Mouse (Mus musculus) mature B cell (primary cell): ENCODE measurements at regions not wholly inside any gene's neighbourhood (a gene's known extent, or its start where the extent isn't known, plus 50 kb on each side); places are given as distances from the start of the nearest gene placed in this dataset.

Source experiments
- in situ Hi-C: fragments of 300-500 bp; cut with MboI; formaldehyde crosslinking; loops from 2 replicates; pipeline ENCODE4 v1.14.3; 2019

DNA sequence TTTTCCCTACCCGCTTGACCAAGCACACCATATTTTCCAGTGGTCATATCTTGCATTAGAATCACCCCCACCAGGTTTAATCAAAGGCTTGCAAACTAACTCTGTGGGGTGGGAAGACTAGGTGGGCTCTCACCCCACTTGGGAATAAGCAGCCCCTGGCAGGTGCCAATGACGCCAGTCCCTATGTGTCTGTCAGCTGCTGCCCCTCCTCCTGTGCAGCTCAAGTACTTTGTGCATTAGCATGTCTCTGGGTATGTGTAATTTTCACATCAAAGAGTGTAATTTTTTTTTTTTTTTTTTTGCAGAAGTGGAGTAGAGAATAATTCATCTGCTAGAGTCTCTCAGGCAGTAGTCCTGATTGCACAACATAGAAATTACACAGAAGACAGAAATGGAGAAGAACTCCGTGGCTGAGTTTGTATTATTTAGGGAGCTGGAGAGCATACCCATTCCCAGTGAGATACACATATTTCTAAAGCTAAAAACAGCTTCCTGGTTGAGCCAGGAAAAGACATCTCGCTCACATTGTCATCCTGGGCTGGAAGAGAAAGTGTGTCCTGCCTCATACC lies 186.6 kb downstream of the Rybp start:
- in situ Hi-C loops = no loop called here

DNA sequence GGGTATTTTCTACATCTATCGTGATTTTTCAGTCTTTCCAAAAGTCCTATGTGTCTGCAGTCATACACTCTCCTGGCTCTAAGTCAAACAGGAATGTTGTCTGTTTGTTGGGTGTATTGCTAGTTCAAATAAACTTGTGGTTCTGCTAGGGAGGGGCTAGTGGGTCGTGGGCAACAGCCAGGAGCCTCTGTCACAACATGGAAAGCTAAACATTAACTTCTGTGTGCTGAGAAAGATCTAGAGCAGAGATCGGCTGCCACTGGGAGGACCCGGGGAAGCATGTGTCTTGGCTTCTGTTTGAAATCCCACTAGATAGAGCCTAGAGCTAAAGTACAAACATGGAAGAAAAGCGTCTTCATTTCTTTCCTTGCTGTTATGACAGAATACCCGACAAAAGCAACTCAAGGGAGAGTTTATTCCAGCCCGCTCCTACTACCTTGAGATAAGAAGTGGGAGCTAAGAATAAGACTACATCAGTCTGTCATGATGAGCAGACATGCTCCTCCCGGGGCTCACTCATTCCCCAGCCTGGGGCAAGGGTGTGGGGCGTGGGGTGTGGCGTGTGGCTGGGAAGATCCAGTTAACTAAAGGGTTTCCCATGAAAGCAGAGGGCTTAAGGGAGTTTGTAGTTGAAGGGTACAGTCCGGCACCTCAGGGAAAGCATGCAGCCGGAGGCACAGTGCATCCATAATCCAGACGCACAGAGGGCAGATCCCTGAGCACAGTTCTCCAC lies 190.7 kb downstream of the Rybp start:
- in situ Hi-C loops = no loop called here

DNA sequence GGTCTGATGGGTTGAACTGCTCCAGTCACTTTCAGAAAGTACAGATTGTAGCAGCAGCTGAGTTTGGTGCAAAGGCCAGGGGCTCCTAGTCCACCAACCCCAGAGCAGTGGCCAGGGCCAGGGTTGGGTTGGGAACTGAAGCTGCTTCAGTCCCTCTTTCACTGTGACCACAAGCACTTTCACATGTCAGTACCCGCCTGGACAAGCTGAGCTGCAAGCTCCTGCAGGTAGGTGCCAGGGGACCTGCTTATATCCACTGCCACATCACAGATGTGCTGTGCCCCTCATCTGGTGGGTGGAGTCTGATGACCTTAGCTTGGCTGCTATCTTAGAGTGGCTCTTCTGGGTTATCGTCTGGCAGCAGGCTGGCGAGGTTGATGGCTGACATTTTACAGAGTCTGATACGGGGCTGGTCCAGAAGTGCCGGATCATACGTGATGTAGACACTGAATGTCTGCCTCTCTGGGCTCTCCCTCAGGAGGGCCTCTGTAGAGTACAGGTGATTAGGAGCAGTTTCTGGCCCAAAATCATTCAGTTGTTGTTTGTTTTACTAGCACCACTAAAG lies 192.6 kb downstream of the Rybp start:
- in situ Hi-C loops = no loop called here

DNA sequence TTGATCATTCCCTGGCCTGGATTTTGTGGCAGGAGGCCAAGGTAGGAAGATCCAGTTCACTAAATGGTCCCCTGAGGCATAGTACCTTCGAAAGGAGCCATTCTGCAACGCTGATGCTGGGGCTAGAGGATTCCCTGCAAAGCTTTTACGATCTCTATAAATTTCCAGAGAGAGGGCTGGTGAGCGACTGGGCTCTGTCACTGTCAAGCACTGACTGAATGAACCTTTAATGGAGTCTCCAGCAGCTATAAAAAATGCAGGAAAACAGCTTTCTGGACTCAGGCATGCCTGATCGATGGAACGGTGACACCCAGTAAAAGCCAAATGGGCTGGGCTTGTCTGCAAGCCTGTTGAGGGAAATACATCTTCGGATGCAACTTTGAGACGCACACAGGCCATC lies 194.4 kb downstream of the Rybp start:
- in situ Hi-C loops = no loop called here

DNA sequence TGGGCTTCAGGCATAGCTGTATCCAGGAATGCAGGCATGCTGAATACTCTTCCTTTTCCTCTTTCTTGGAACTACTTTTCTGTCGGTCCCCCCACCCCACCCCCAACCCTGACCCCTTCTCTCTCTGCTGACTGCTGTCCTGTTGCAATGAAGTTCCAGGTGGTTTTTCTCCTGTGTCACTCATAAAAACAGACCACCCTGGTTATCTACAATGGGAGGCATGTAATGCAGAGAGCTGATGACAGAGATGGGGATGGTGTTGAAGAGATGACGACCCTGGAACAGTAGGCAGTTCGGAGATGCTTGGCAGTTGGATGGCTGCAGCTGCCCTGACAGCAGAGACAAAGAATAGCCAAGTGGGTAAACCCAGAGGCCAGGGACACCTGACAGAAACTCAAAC lies 195.5 kb downstream of the Rybp start:
- in situ Hi-C loops = no loop called here

DNA sequence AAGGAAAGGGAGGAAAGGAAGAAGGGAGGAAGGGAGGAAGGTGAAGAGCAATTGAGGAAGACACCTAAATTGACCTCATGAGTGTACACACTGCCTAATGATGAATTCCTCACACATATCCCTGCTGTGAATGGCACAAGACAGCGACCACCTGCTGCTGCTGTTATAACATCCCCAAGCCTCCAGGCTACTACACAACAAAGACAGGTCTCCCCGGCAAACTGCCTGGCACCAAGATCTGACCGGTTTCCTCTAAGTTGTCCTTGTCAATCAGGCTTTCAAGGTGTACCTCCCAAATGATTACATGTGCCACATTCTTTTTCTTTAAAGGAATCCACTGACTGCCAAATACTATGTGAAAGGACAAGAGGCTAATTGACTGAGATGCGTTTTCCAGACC lies 198.7 kb downstream of the Rybp start:
- in situ Hi-C loops = no loop called here

DNA sequence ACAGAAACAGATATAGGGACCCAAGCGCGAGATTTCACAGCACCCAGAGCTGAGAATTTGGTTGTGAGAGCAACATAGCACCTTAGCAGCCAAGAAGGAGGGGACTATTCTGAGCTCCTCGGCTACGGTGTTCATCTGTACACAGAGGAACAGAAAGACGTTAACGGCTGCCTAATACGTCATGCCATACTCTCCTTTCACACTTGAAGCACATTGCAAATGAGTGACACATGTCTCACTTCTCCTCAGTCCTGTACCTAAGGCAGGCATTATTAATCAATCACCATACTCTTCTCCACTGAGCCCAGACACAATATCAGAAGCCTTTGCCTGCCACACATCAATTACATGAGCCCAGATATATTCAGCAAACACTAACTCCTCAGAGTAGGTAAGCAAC lies 200.5 kb downstream of the Rybp start:
- in situ Hi-C loops = no loop called here

DNA sequence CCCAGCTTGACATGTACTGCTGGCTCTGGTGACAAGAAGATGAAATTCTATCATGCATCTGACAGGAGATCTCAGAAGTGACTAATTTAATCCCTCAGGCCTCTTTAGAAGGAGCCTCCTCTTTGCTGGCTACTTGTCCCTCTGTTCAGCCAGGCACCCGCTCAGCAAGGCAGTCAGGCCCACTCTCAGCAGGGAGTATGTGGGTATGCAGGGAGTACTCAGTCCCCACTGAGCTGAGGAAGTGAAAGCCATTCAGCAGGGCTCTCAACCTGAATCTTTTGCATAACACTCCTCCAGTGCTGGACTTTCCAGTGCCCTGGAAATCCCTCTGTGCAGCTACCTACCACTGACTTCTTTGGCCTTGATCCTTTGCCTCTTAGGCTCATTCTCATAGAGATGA lies 201.3 kb downstream of the Rybp start:
- in situ Hi-C loops = no loop called here

DNA sequence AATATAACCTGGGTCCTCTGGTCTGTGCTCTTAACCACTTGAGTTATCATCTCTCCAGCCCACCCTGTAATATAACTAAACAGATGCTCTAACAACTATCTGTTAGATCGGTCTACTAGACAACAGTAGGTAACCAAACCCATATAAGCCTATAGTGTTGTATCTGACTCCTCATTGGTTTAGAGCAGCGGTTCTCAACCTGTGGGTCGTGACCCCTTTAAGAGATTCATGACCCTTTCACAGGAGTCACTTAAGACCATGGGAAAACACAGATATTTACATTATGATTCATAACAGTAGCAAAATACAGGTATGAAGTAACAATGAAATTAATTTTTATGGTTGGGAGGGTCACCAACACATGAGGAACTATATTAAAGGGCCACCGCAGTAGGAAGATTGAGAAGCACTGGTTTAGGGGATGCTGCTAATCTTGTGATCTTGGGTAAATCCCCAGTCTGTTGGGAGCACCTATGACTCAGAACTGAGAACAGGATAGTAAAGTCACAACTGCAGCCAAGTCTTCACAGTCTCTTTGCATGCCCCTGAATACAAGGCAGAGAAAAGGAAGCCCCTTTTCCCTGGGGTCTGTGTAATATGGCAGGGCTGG lies 203.3 kb downstream of the Rybp start:
- in situ Hi-C loops = no loop called here

DNA sequence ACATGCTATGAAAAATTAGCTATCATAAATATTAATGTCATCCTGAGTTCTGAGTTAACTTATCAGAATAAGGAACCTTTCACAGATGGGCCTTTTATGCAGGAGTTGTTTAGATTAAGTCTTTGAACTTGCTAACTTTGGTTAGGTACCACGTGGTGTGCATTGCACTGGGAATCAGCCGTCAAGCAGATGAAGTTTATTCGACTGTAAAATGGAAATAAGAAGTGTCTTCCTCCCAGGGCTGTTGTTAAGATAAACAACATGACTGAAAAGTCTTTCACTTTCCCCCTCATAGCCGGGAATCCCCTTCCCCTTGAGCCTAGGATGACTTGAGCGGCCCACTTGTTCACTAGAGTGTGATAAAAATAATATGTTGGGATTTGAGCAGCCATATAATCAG lies 204.2 kb downstream of the Rybp start:
- in situ Hi-C loops = no loop called here

DNA sequence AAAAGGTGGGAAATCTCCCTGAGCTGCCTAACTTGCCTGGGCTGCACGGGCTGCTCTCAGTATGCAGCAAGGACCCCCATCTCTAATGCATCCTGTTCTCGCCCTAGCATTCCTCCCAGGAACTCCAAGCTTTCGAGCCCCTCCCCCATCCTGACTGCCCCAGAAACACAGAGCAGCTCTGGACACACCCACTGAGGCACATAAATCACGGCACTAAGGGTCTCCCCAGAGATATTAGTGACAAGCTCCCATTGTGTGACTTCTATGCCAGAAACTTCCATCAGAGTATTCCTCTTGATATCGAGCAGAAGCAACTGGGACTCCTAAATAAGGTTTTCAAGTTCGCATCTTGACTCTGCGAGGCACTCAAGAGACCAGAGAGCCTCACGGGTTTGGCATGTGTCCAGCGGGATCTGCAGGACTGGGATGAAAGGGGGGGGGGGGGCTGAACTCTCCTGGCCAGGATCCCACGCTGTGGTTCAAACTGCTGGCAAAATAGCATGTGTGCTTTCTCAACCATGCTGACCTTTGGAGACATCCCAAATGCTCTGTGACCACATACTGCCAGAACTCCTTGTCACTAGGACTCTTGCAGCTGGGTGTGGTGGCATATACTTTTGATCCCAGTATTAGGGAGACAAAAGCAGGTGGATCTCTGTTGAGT lies 212.5 kb downstream of the Rybp start:
- in situ Hi-C loops = no loop called here

DNA sequence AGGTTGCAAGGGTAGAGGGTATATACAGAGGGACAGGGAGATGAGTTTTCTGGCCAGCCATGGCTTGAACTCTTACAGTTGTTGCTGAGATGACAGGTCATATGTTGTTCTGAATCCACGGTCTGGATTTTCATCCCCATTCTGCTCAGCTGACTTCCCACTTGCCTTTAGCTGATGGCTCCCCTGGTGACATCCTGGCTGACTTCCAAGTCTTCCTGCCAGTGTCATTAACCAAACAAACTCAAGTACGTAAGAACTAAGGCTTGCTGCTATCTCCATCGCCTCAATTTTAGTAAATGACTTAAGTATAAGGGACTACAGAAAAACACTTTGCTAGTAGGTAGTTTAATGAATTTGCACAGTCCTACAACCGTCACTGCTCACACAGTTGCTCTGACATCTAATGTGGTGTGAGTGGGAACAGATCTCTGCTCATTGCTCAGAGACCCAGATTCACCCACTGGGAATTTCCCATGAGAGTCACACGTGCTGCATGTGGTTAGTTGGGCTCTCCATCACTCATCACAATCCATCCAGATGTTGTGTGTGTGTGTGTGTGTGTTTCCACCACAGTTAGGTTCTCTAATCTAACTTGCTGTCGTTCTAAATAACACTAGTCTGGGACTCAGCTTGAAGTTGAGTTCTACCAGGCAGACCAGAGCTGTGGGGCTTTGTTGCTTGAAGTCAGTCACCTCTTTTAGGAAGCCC lies 214.9 kb downstream of the Rybp start:
- in situ Hi-C loops = no loop called here

DNA sequence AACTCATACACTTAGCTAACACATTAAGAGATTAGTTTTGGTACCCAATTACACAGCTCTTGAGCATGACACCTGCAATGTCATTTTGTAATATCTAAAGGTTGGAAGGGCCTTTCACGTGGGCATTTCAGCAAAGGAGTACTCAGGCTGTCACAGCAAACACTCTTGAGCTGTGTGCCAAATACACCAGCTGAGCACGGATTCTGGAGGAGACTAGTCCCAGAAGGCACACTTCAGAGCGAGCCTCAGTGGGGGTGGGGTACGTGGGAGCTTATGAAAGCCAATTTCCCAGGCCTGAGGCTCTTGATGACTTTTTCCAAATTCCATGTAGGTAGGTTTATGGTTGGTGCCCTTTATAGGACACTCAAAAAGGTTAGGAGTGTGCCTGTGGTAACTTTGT lies 218.1 kb downstream of the Rybp start:
- in situ Hi-C loops = no loop called here

DNA sequence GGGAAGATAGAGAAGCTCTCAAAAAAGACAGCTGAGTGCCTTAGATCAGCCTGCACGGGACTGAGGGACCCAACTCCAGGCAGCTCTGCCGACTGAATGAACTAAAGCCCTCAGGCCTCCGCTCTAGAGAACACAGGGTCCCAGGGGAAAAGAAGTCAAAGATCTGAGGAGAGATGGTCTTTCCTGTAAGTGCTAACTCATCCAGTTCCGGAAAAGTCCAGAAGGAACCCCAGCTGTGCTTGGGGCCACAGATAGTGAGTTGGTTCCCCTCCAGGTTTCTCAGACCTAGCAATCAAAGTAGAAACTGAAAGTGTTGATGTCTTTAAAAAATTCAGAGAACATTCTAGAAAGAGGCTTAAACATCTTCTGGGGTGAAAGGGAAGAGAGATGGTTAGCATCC lies 220.0 kb downstream of the Rybp start:
- in situ Hi-C loops = no loop called here

DNA sequence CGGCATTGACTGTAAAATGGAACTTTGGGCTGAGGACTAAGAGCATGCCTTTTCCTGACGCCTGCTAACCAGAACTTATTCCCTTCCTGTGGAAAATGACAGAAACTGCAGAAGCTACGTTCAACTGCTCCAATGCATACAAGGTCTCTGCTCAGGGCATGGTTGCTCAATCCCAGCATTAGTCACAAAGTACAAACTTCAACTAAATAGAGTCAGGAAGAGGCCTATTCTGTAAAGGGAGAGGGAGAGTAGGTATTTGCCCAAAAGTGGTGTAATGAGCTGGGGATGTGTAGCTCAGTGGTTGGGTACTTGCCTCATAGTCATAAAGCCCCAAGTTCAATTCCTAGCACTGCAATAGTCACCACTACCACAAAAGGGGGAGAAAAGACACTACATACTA lies 221.7 kb downstream of the Rybp start:
- in situ Hi-C loops = no loop called here

DNA sequence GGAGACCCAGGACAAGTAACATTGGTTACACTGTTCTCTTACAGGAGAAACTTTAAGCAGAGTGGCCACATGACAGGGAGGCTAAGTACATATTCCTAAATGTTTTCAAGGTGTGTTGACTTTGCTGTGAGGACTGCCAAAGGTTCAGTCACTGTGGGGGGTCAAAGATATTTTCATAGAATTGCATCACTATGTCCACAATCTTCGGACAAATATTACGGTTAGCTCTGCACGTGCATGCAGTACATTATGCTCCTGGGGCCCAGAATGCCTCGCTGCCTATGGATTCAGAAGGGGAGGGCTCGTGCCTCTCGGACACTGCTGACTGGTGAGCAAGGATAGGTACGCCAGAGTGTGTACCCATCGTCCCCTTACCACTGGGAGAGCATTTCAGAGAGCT lies 224.3 kb downstream of the Rybp start:
- in situ Hi-C loops = no loop called here

DNA sequence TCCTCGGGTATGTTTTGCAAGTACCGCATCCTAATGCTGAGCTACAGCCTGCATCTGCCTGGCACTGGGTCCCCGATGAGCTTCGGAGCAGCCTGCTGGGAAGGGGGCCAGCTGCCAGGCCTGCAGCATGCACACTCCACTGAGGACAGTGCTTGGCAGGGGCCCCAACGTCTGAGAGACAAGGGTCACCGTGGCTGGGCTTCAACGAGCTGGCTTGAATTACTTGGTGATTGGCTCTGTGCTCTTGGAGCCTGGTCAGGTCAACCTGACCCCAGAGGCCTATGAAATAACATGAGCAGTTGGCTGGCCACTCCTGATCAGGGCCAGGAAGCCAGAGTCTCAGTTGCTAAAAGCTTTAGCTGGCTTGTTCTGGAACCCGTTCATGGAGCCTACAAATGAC lies 227.5 kb downstream of the Rybp start:
- in situ Hi-C loops = no loop called here

DNA sequence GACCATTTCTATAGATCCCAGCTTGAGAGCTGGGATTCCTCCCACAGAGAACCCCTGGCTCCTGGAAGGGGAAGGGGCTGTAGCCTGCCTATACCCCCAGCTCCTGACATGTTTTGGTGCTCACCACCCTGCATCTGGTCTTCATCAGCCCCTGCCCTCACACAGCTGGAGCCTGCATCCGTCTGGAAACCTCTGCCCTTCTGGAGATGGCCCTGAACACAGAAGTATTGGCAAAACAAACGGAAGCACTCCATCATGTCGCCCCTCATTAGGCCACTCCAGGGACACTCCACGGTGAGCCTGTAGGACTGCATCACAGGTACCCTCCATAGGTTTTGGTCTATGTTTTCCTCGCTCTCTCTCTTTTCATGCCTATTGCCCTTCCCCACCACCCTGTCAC lies 231.3 kb downstream of the Rybp start:
- in situ Hi-C loops = no loop called here

DNA sequence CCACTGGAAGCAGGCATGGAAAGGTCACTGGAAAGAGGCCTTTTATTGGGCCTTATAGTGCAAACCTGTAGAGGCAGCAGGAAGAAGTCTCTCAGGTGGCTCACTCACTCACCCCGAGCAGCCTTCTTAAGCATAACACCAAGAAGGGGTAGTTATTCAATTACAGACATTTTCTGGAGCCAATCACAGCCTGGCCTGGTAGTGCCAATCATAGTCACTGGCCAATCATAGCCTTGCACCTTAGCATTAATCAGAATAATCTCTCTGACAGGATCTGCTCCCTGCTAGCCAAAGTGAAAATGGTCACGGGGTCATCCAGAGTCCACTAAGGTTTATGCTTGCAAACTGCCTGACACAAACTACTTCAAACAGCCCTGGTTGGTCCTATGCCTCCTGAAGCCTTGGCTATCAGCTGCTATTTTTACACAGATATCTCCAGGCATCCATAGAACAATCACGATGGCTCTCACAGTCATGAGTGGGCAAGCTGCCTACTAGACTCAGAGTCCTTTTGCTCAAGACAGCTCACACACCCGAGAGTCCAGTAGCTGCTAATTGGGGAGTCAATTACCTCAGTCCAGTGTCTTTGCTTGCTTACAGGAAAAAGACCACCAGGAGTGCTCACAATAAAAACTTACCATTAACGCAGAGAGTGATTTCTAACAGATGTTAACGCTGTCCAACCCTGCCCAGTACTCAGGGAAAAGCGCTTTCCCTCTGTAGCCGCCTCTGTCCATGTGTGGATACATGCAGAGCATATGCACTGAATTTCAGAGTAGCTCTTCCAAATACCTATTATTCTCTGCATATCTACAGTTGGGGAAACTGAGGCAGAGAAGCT lies 234.1 kb downstream of the Rybp start:
- in situ Hi-C loops = no loop called here

DNA sequence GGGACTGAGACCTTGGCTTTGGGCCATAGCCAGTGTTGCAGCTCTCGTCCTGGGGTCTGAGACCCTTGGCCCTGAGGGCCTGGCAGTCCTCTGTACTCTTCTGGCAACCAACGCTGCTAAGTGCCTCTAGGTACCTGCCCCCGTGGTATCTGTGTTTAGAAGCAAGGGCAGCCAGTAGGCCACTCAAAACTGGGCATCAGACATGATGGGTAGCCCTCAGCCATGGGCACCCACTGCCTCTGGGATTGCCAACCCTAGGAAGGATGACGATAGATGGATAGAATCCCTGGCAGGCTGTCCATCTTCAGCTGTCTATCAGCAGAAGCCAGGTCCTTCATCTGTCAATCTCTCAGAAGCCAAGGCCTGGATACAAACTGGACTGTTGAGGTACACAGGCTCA lies 234.9 kb downstream of the Rybp start:
- in situ Hi-C loops = no loop called here

DNA sequence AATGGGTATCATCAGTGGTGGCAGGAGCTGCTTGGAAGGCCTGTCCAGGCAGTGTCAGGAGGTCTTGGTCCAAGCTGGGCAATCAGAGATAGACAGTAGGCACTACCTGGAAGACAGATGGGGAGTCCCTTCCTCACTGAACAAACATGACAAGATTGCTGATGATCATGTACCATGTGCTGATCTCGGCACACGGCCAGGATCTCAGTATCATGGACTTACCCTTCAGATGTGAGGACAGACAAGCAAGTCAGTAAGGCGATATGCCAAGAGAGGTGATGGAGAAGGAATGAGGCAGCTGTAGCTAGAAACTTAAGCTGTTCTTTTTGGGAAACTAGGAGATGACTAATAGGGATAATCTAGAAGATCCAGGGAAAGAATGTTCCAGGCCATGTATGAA lies 238.2 kb downstream of the Rybp start:
- in situ Hi-C loops = no loop called here
